Mouse (Mus musculus): ENCODE measurements at regions not wholly inside any gene's neighbourhood (a gene's known extent, or its start where the extent isn't known, plus 50 kb on each side); places are given as distances from the start of the nearest gene placed in this dataset.

DNA sequence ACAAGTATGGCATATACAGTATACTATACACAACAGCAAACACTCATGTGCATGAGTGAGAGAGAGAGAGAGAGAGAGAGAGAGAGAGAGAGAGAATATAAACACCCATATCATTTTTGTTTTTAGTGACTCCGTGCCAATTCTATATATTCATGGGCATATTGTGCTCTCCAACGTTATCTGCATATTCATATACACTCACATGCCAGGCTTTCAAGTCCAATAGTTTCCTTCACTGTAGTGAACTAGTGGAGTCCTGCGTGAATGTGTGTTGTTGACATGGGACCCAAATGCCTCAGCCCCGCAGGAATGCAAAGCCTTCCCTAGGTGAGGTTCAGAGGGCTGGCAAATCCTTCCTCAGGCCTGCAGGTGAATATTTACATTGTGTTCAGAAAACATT is 53.4 kb upstream of the Nab1 start:
- DNase-seq = no peak

DNA sequence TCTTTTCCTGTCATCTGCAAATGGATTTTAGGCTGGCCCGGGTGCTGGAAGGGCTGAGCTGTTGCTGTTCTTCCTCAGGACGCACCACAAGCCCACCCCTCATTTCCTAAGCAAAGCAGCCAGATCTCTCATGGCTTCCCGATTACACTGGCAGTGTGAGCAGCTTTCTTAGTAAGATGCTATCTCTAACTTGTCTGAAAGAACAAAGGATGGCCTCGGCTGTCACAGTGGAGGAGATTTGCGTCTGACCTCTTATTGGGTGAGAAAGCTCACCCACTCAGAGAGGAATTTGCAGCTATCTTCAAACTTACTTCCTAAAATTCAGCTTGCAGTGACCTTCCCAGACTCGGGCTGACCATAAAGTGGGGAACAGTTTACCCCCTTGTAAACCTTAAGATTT is 64.7 kb upstream of the Nemp2 start:
- no peak for DNase-seq

DNA sequence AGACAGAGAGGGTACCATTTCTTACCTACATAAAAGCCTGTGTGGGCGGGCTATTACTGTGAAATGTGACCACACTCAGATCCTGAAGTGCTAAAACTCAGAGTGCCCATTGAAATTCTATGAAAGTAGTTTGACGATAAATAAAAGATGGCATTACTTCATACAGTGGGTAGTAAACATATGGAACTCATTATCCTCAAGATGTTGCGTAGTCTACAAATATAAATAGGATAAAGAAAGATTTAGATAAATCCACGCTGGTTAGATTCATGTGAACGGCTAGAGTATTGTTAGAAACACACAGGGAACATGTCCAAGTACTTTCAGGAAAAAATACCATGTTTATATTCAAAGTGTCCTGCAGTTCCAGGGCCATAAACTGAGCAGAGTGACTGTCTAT is 58.8 kb upstream of the Nemp2 start:
- DNase-seq = no peak

DNA sequence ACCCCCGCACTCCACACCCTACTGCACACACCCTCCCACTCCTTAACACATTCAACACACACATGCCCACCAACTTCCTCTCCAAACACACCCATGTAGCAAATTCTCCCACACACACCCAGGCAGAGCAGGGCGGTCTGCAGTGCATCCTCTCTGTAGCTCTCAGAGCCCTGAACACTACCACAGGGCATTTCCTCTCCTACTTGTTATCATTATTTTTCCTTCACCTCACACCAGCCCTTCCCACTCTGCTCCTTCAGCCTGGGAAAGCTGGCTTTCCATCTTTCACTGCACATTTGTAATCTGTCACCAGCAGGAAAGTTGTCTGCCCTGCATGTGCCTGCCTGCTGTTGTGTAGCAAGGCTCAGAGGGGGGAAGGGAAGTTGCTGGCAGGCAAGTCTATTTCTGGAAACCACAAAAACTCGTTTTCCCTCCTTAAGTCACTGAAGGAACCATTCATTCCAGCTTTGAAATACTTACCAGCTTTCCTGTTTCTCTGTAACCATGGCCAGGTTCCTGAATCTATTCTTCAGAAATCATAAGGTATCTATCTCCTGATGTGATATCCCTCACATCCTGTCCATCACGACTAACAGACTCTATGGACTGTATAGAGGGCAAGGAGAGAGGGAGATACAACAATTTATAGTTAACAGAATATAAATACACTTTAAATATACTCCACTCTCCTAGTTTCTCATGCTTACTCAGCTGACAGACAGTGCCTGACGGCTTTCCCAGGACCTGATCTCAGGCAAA is 52.0 kb upstream of the Nemp2 start:
- peak; percentile 43 for DNase-seq

DNA sequence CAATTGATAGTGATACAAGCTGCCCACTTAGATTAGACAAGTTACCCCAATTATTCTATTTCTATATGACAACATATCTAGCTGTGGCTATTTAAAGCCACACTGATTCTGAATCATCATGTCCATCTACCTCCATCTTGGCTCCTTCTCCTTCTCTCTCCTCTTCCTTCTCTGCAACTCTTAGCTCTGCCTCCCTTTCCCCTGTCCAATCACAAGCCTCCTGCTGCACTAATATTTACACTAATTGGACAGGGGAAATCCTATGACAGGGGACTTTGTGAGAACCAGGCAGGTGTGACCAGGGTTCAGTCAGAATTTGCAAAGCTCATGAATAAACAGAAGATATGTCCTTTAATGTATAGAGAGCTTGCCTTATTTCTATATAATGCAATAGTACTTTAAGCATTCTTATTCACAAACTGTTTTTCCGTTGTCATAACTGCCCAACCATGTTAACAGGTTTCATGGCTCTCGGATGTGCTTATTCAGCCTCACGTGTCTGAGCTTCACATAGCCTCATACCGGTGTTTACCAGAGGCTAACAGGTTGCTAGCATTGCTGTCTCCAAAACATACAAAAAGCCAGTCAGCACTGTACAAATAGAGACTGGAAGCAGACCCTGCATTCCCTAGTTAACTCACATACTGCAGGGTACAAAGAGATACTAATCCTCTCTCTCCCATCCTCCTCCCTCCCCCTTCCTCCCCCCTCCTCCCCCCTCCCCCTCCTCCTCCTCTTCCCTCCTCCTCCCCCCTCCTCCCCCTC is 50.2 kb upstream of the Nemp2 start:
- no peak for DNase-seq
